31 mouse cellular contexts compared by ENCODE assay signal in the genomic region with DNA sequence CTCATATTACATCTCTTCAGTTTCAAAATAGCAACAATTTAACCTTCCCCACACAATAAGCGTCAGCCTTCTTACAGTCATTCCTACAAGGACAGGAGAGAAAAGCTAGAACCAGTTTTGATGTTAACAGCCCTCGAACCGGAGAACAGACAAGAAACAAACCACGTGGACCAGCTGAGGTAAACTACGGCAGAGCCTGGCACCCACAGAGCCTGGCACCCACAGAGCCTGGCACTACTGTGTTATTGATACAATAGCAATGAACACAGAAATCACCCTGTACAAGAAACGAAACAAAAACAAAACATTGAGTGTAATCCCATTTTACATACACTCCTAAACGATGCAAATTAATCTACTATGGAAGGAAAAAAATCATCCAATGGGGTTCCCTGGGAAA.
"Had no signal": no experiment of that assay in that cellular context is flagged by ENCODE, and none has a peak within 500 bp of the region (broad histone marks: within the 10 kb centered on the region; RNA-seq: fewer than 3 reads in every experiment).

No protein-coding gene starts in this region.

- DNase-seq: left cerebral cortex, postnatal 4 days; liver; lung, adult 18-20 months; lung, adult 2 months; lung, embryonic 14.5 days; lung, postnatal 10 days; lung, postnatal 14 days; lung, postnatal 36 days; lung, postnatal 4 days; midbrain, embryonic 14.5 days had no signal

- H3K36me3 ChIP-seq: limb, embryonic 13.5 days; limb, embryonic 15.5 days; lung, embryonic 15.5 days; midbrain, embryonic 12.5 days; midbrain, embryonic 13.5 days; midbrain, embryonic 15.5 days; neural tube, embryonic 12.5 days; neural tube, embryonic 13.5 days had no signal

- H3K27me3 ChIP-seq: limb, embryonic 12.5 days; limb, embryonic 13.5 days; limb, embryonic 15.5 days; liver, embryonic 12.5 days; liver, embryonic 15.5 days; lung, embryonic 15.5 days; megakaryocyte, embryonic 14.5 days; midbrain, embryonic 12.5 days; midbrain, embryonic 13.5 days; midbrain, embryonic 15.5 days; neural tube, embryonic 12.5 days; neural tube, embryonic 13.5 days had no signal

- H3K4me2 ChIP-seq: limb, embryonic 12.5 days; limb, embryonic 13.5 days; limb, embryonic 15.5 days; liver, embryonic 12.5 days; liver, embryonic 15.5 days; lung, embryonic 14.5 days; lung, embryonic 15.5 days; midbrain, embryonic 11.5 days; midbrain, embryonic 12.5 days; midbrain, embryonic 13.5 days; midbrain, embryonic 15.5 days; neural tube, embryonic 12.5 days; neural tube, embryonic 13.5 days had no signal

- H3K9ac ChIP-seq: limb, embryonic 12.5 days; limb, embryonic 13.5 days; limb, embryonic 15.5 days; liver, embryonic 12.5 days; liver, embryonic 14.5 days; liver, embryonic 15.5 days; lung, embryonic 14.5 days; lung, embryonic 15.5 days; midbrain, embryonic 12.5 days; midbrain, embryonic 13.5 days; midbrain, embryonic 15.5 days; neural tube, embryonic 12.5 days; neural tube, embryonic 13.5 days had no signal

- H3K9me3 ChIP-seq: limb, embryonic 10.5 days; limb, embryonic 12.5 days; limb, embryonic 13.5 days; limb, embryonic 15.5 days; liver, embryonic 12.5 days; liver, embryonic 15.5 days; lung, embryonic 15.5 days; megakaryocyte, embryonic 14.5 days; midbrain, embryonic 10.5 days; midbrain, embryonic 12.5 days; midbrain, embryonic 13.5 days; midbrain, embryonic 15.5 days; neural tube, embryonic 12.5 days; neural tube, embryonic 13.5 days had no signal

- H3K27ac ChIP-seq: left cerebral cortex, adult 2 months; limb, embryonic 10.5 days; limb, embryonic 12.5 days; limb, embryonic 13.5 days; limb, embryonic 15.5 days; liver, embryonic 12.5 days; liver, embryonic 14.5 days; liver, embryonic 15.5 days; lung, embryonic 15.5 days; macrophage; midbrain, embryonic 10.5 days; midbrain, embryonic 12.5 days; midbrain, embryonic 13.5 days; midbrain, embryonic 15.5 days; neural tube, embryonic 12.5 days; neural tube, embryonic 13.5 days had no signal

- H3K4me1 ChIP-seq: limb, embryonic 10.5 days; limb, embryonic 15.5 days; midbrain, embryonic 13.5 days; midbrain, embryonic 15.5 days; neural tube, embryonic 13.5 days had no signal

- H3K4me3 ChIP-seq: left cerebral cortex, adult 2 months; limb, embryonic 10.5 days; limb, embryonic 12.5 days; limb, embryonic 13.5 days; limb, embryonic 15.5 days; liver, embryonic 12.5 days; liver, embryonic 15.5 days; lung, embryonic 15.5 days; megakaryocyte, embryonic 14.5 days; midbrain, embryonic 10.5 days; midbrain, embryonic 12.5 days; midbrain, embryonic 13.5 days; midbrain, embryonic 15.5 days; myocyte; neural tube, embryonic 12.5 days; neural tube, embryonic 13.5 days had no signal

- ATAC-seq: liver, embryonic 12.5 days; lung, postnatal 0 days; midbrain, embryonic 13.5 days; midbrain, embryonic 15.5 days; midbrain, embryonic 16.5 days had no signal
